Mouse (Mus musculus): Measurements from ENCODE around the gene Spata6. TPM values are rescaled to one million over a fixed set of nuclear protein-coding genes. Genes with fewer than 3 reads are reported as not detected.

Gene Spata6
- total RNA-seq (2021): 10 to 100 TPM; 15.5 to 19.8 TPM
- long read RNA-seq, experiment 1, transcript Spata6-201 (13 exons, 2,466 nt): major isoform, 16 of 24 reads
- long read RNA-seq, experiment 1, partial matches to known transcripts: 0 of 24 reads
- long read RNA-seq, experiment 1, other reads (novel, unspliced or antisense): 6 of 24 reads
- long read RNA-seq, experiment 2, transcript Spata6-201 (13 exons, 2,466 nt): major isoform, 14 of 23 reads
- long read RNA-seq, experiment 2, partial matches to known transcripts: 0 of 23 reads
- long read RNA-seq, experiment 2, other reads (novel, unspliced or antisense): 9 of 23 reads

DNA sequence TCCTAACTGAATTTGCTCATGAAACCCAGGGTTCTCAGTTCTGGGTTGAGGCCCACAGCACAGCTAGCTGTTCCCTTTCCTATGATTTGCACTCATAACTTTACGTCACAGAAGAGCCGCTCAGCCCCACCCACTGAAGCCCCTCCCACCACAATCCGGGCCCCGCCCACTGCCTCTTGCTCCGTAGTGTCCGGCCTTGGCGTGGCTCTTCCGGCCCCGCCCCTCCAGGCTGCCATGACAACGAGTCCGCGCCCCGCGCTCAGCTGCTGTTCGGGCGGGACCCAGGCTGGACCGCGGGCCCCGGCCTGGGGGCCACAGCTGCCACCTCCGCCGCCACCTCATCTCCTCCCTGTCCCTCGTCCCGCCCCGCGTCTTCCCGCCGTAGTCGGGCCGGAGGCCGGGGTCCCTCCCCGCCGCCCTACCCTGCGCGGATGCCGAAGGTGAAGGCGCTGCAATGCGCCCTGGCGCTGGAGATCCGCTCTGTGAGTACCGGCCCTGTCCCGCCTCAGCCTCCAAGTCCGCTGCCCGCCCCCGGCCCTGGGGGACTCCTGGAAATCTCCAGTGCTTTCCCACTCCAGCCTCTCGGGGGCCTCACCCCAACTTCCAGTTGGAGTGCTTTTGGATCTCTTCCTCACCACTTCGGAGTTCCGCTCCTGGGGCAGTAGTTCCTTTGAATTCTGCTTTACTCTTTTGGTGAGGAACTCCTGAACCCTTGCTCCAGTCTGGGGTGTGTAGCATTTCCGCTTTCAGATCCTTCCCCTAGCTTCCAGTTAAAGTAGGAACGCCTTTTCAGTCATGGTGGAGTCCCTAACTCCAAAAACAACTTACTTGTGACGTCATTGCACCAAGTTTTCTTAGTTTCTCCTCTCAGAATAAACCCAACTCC is at the start of gene Spata6:
Gene Spata6, plus strand, starts transcription at position 209 of the 886 bp plus-strand sequence.
- DNase-seq (ENCODE audit: low spot score in 2 of 2): peak; percentile 81 to 88

DNA sequence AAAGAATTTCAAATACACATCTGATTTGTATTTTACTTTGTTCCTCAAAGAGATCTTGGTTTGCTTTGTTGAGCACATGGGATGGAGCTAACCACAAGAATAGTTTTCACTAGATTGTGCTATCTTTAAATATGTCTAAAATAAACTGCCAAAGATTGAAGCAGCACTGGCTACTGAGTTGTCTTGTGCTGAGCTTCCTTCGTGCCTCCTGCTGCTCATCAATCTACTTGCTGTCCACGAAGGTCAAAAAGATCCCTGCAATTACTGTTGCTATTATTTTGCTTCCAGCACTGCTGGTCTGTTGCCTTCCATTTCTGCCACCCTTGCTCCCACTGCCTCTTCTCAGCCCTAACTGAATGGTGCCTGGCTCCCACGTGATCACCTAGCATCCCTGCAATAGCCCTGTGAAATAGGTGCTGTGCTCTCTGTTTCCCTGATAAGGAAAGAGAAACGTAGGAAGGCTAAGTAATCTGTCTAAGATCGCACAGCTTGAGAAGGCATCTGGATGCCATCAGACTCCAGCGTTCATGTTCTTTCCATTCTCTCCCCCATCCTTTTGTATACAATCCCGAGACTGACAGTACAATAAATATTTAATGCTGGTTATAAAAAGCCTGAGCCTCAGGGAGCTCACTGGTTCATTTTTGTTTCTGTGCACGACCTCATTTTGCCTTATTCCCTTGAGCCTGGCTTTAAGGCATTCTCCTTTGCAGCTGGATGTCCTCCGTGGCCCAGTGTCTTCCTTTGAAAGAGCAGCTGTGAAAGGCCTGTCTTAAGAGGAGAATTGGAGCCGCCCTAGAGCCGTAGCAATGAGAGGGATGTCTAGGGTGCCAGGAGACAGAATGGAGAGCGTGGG is 49.0 kb upstream of the Spata6 start:
- no peak for DNase-seq (ENCODE audit: low spot score in 2 of 2)

DNA sequence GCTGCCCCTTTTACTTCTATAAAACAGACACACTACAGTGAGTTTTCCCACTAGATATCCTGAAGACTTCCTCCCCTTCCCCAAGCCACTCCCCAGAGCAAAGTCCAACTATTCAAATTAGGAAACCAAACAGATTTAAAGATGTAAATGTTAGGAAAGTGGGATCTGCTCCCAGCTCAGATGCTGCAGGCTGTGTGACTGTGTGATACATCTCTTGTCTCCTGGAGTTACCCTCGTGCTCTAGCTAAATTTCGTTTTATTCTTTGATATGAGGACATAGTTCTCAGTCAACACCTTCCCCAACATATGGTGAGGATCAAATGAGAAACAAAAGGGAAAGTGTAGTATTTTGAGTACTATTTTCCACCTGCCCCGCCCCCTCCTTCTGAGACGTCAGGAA is 48.3 kb upstream of the Spata6 start:
- no peak for DNase-seq (ENCODE audit: low spot score in 2 of 2)

DNA sequence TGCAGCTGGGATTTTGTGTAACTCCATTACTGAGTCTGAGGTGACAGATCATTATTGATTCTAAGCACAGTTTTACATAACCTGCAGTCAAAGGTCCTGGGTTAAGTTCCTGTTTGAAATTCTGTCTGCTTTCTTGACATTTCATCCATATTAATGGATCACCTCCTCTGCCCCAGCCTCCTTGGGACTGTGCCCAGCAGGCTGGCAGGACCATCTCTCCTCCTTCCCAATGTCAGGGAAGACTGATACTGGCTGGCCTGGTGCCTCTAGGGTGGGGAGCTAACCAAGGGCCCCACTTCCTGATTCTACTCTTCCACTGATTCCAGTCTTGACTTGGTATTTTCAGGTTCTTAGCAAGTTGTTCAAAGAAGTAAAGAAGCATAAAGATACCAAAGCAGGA is 45.9 kb upstream of the Spata6 start:
- DNase-seq (ENCODE audit: low spot score in 2 of 2): no peak

DNA sequence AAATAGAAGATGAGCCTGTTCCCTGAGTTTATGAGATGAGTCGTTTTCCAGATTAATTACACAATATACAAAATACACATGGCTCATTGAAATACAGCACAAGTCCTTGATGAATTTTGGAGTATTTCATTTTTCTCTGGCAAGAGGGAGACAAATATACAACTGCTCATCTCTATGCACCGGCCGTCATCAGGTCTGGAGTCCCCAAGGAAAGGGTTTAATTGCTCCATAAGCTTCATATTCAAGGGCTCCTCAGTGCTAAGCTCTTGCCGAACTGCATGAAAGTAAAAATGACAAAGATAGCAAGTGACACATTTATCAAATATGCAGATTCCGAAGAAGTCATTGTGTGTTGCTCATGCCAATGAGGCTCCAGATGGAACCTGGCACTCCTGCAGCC is 37.9 kb upstream of the Spata6 start:
- no peak for DNase-seq (ENCODE audit: low spot score in 2 of 2)

DNA sequence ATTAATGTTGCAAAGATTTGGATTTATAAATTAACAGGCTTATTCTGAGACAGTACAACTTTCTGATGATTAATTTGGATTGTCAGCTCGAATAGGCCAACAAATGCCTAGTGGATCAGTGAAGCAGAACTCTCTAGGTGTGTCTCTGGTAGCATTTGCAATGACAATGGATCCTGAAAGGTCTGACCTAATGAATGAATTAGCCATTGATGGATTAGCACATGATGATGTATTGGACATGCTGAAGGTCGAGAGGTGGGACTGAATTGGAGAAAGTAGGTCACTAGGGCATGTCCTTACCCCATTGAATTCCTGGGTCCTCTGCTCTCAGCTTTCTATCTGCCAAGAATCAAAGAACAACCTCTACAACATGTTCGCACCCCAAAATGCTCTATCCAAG is 37.0 kb upstream of the Spata6 start:
- no peak for DNase-seq (ENCODE audit: low spot score in 2 of 2)

DNA sequence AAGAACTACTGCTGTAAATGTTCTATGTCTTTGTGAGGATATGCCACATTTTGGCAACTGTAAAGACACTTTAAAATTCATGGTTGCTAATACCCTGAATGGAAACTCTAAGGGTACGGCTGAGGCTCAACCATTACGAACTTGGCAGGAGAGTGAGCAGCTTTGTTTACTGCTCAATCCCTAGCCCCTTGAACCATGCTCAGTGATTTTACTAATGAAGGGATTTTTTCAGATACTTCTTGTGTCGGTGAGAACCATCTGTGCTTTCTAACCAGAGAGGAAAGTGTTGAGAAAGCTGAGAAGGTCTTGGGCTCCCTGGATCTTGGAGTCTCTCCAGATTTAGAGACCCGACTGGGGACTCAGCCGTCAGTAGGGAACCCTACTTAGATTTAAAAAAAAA is 35.9 kb upstream of the Spata6 start:
- DNase-seq (ENCODE audit: low spot score in 2 of 2): no peak

DNA sequence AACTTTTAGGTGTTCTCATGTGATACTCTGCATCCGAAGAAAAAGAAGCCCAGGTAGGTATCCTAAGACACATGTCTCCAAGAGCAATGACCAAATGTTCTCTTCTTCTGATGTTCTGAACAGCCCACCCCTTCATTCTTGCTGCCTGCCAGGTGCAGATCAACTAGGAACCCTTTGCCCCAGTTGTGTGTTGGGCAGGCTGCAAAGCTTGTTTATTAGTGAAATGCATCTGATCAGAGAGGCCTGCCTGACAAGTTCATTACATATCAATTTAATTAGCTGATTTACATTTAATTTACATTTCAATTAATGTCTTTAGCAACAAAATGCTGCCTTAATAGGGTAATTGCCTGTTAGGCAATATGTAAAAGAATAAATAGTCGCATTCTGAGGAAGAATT is 33.8 kb upstream of the Spata6 start:
- DNase-seq (ENCODE audit: low spot score in 2 of 2): no peak

DNA sequence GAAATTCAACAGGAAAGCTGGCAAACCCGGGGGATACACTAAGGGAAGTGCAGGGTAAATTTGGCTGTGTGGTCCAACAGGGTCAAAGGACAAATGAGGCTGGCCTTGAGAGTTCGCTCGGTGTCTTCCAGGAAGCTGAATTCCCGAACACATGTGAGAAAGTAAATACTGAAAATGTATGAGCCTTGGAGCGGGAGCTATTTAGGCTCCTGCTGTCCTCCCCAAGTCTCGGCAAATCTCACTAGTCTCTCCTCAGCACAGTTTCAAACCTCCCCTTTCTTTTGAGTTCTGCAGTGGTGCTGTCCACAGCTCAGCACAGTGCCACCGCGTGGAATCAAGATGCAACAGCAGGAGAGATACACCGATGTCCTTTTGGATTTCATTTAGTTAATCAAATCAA is 32.8 kb upstream of the Spata6 start:
- DNase-seq (ENCODE audit: low spot score in 2 of 2): peak in 1 of 2 experiments; percentile 43

DNA sequence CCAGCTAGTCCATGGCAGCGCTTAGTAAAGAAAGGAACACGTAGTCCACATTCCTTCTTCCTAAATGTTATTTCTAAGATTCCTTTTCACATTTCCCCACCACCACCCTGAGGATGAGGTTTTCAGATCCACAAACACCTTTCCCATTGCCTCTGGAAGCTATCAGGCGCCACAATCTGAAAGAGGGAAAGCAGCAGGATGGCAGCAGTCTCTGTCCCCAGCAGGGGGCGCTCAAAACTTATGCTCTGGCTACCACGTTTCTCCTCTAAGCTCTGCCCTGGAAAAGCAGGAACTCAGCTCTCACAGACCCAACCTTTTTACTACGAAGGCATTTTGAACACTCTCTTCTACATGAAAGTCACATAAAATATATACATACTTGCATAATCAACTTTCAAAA is 32.2 kb upstream of the Spata6 start:
- DNase-seq (ENCODE audit: low spot score in 2 of 2): peak; percentile 61 to 77

DNA sequence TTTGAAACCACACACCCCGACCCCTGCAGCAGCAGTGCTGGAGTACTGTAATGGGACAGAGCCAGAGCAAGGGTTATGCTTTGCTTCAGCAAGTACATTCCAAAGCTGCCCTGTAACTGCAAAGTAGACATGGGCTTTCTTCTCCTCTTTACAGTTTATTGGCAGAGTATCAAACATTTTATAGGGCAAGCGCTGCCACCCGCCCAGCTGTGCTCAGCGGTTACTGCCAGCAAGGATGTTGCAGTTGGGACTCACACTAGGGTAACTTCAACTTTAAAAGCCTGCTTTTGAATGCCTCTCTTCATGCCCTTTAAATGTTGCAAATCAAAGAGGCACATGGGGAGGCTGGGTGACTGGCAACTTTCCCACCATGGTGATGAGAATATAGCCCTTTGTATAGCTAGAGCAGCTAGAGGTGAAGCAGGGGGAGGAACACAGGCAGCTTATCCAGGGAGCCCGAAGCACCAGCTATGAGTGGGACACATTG is 28.7 kb upstream of the Spata6 start:
- peak in 1 of 2 experiments; percentile 9 for DNase-seq (ENCODE audit: low spot score in 2 of 2)

DNA sequence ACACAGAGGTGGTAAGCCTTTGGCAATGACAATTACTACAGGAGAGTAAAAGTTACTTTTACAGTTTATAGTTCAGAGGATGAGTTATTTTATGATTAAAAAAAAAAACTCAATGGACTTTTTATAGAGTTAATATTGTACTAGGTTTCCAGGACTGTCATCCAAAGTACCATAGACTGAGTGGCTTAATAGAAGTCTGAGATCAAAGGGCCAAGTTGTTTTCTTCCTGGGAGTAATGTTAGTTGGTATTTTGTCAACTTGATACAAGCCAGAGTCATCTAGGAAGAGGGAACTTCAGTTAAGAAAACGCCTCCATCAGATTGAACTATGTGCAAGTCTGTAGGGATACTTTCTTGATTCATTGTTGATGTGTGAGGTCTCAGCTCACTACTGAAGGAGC is 18.4 kb upstream of the Spata6 start:
- DNase-seq (ENCODE audit: low spot score in 2 of 2): no peak

DNA sequence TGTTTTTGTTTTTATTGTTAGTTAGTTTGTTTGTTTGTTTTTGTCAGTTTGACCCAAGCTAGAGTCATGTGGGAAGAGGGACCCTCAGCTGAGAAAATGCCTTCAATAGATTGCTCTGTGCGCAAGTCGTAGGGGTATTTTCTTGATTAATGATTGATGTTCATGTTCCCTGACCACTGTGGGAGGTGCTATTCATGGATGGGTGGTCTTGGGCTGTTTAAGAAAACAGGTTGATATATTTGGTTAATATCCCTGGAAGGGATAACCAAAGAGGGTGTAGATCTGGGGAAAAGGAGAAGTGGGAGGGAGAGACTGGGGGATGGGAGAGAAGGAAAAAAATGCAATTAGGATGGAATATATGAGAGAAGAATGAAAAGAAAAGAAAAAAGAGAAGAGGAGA is 15.7 kb upstream of the Spata6 start:
- DNase-seq (ENCODE audit: low spot score in 2 of 2): no peak

DNA sequence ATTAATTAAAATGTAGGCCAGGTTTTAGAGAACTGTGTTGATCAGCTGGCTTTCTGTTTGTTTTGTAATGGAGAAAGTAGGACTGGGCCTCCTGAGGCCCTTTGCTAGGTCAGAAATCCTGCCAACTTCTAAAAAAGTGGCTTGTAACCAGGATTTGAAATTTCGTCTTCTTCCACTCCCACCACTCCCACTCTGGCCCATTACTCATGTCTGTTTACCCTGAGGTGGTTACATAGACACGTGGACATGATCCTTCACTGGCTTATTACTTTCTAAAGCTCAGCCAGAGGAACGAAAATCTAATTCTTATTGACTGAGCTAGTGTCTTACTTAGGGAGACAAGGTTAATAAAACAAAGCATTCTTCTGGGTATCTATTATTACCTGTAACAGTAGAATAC is 14.8 kb upstream of the Spata6 start:
- DNase-seq (ENCODE audit: low spot score in 2 of 2): no peak

DNA sequence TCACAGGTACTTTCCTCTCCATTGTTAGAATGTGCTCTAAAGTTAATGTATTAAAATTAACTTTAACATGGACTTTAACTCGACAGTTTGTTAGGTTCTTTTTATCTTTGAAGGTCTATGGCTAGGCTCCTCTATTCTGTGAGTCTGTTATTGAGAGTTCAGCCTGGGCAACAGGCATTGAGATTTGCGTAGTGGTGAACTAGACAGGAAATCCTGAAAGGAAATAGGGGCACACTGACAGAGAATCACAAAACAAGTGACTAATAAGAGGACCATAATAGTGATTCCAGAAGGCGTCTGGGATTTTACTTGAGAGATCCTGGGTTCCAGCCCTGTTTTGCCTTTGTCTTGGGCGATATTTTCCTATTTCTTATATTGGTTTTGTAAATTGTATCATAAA is 488 bp upstream of the Spata6 start:
- DNase-seq (ENCODE audit: low spot score in 2 of 2): no peak

DNA sequence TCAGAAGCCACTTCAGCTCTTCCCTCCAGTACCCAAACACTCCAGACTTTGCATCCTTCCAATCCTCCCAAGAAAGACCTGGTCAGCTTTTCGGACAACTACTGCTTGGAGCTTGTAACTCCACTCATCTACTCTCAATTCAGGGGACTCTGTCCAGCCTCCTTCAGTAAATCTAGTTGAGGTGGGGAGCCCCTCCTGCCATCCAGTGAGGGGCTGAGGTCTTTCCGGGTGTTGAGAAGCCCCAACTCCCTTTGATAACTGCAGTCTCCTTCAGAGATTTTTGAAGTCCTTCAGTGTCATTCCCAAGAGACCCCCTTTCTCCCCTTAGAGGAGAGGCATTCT is 849 bp downstream of the Spata6 start:
- DNase-seq (ENCODE audit: low spot score in 2 of 2): no peak

DNA sequence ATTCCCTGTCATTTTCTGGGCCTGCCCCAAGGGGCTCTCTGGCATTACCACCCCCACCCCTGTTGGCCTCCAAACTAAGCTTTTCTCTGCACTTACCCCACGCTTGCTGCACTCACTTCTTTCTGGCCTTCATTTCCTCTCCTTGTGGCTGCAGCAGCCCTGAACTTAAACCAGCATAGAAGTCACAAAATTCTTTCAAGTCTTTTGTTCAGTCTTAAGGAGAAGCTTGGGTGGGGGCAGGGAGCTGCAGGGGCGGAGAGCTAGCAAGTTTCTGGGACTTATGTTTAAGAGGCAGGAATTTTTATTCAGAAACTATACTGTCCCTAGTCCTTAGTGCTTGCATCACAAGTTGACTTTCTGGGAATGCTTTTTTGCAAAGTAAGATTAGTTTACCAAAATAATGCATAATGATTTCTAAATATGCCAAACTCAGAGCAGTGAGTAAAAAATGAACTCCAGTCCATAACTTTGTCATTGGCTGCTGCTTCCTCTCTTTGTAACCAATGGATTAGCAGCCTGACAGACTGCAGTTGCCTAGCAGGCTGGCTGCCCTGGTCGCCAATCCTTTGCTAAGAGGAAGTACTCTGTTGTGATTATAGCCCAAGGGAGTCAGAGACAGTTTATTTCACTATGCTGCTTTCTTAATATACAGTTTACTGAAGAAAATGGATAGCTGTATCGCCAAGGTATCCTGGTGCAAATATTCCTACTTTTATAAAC is 1.5 kb downstream of the Spata6 start:
- no peak for DNase-seq (ENCODE audit: low spot score in 2 of 2)

DNA sequence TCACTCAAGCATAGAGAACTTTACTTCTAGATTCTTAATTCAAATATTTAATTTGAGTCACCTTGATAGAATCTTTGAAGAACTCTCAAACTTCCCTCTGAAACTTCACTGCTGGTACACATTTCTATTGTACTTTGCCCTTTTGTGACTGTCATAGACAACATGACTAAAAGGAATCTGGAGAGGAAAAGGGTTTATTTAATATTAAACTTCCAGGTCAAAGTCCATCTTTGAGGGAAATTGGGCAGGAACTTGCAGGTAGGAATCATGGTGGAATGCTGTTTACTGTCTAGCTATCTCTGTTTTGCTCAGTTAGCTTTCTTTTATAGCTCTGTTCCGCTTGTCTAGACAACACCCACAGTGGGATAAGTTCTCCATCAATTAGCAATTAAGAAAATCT is 17.8 kb downstream of the Spata6 start:
- DNase-seq (ENCODE audit: low spot score in 2 of 2): no peak

DNA sequence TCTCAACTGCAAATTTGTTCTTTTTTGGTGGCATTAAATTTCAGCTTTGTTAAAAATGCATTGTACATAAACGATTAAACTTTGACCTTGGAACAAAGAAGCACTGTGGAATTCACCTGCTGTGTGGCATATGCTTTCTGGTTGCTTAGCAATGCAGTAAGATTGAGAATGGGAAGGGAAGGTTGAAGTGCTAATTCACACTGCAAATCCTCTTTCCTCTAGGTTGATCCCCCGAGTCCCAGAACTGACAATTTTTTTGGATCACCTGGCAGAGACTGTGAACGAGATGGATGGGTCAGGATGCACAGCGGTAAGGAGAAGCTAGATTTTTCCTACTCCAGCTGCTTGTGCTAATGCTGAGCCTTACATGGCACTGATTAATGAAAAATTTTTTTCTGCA is 60.7 kb downstream of the Spata6 start:
- no peak for DNase-seq (ENCODE audit: low spot score in 2 of 2)

DNA sequence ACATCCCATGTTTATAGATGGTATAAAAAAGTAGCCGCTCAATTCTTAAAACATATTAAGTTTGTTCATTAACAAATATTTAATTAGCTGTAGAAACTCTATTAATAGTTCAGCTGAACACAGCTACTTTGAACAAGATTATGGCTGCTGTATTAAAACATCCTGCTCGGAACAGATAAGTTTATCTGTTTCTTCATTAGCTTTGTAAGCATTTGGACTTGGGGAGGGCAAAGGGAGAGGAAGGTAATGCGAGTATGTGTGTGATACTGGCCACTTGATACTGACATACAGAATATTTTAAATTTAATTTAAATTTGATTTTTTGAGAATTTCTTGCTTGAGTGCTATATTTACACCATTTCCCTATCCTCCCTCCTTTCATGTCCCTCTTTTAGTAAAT is 80.1 kb downstream of the Spata6 start:
- DNase-seq (ENCODE audit: low spot score in 2 of 2): no peak

DNA sequence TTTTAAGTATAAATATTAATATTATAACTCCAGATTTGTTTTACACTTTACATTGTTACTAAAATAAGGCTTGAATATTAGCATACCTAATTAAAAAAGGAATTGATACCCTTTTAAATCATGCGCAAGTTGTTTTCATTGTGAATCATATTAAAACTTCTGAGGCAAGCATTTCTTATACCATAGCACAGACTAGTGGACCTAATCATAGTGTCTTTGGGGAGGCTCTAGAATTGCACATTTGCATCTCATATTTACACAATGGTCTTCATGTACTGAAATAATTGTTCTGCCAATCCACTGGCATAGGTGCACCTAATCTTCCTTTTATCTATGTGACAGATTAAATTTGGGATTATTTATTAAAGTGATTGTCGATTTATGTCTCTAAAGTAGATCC is 83.4 kb downstream of the Spata6 start:
- DNase-seq (ENCODE audit: low spot score in 2 of 2): no peak
